Mouse (Mus musculus) fat pad, adult 2 months (tissue): ENCODE measurements around the gene 4933407L21Rik.
"Not testable (repeated sequence)": the region's sequence is repeated elsewhere in the genome, so short reads cannot be mapped to it uniquely, and the experiment has no call there.

Source experiments
- DNase-seq: peaks from one replicate; pipeline ENCODE4 v3.0.0-alpha.2; 2011; ENCODE audit warnings: low read depth, low spot score; ENCODE audit errors: extremely low read depth

4933407L21Rik gene

GRCm38 (mm10) chr1:85957942-85958619, 29.8 kb downstream of the 4933407L21Rik start:
- DNase-seq = no peak

- DNase-seq = no peak
Measured at GRCm38 (mm10) chr1:85959129-85959888, 31.0 kb downstream of the 4933407L21Rik start.

- no peak for DNase-seq
Measured at GRCm38 (mm10) chr1:85959889-85960276, 31.6 kb downstream of the 4933407L21Rik start.

- no peak for DNase-seq
Measured at GRCm38 (mm10) chr1:85960873-85961272, 32.6 kb downstream of the 4933407L21Rik start, which contains the start of gene Gpr55. Gpr55 (minus strand) TSS chr1:85961007.

- no peak for DNase-seq
Measured at GRCm38 (mm10) chr1:85962081-85962480, 33.8 kb downstream of the 4933407L21Rik start.

GRCm38 (mm10) chr1:85965856-85966255, 37.6 kb downstream of the 4933407L21Rik start:
- no peak for DNase-seq

- no peak for DNase-seq
Measured at GRCm38 (mm10) chr1:85969081-85969480, 40.8 kb downstream of the 4933407L21Rik start.

- no peak for DNase-seq
Measured at GRCm38 (mm10) chr1:85969519-85969918, 41.2 kb downstream of the 4933407L21Rik start.

- DNase-seq = no peak
Measured at GRCm38 (mm10) chr1:85971070-85971469, 42.8 kb downstream of the 4933407L21Rik start.

- no peak for DNase-seq
Measured at GRCm38 (mm10) chr1:85972341-85972740, 44.1 kb downstream of the 4933407L21Rik start.

GRCm38 (mm10) chr1:85973468-85973877, 45.2 kb downstream of the 4933407L21Rik start:
- no peak for DNase-seq

- DNase-seq = no peak
Measured at GRCm38 (mm10) chr1:85977709-85978108, 49.4 kb downstream of the 4933407L21Rik start.

- DNase-seq = no peak
Measured at GRCm38 (mm10) chr1:85981738-85982357, 53.6 kb downstream of the 4933407L21Rik start.

GRCm38 (mm10) chr1:85985784-85986183, 57.5 kb downstream of the 4933407L21Rik start:
- DNase-seq = no peak

- DNase-seq = no peak
Measured at GRCm38 (mm10) chr1:85988351-85988750, 60.1 kb downstream of the 4933407L21Rik start.

GRCm38 (mm10) chr1:85988882-85989281, 60.6 kb downstream of the 4933407L21Rik start:
- not testable (repeated sequence) for DNase-seq
